Mouse (Mus musculus) heart, embryonic 13.5 days (tissue): ENCODE results near the gene Plagl2. TPM values are rescaled to one million over a fixed set of nuclear protein-coding genes. Genes with fewer than 3 reads are reported as not detected.

Experiments used
- ATAC-seq: fragments of 200-750 bp; cut with Nextera tagmentation; 2 replicates; pipeline ENCODE4 v1.8.0; 2017; ENCODE audit warnings: moderate TSS enrichment; ENCODE audit not compliant: insufficient number of reproducible peaks, low FRiP score, low TSS enrichment; ENCODE audit errors: extremely low read depth
- H3K27ac ChIP-seq: fragments of 300-500 bp; sonication (generic); replicated peaks from 2 replicates; pipeline ENCODE4 v1.5.1; 2015; ENCODE audit warnings: moderate library complexity, mild to moderate bottlenecking, inconsistent platforms
- H3K27me3 ChIP-seq: fragments of 300-500 bp; sonication (generic); replicated peaks from 2 replicates; pipeline ENCODE4 v1.6.1; 2015; ENCODE audit warnings: mild to moderate bottlenecking, inconsistent platforms
- H3K36me3 ChIP-seq: fragments of 300-500 bp; sonication (generic); 2 replicates; pipeline ENCODE4 v1.6.1; 2015; ENCODE audit warnings: mild to moderate bottlenecking, inconsistent platforms
- H3K4me1 ChIP-seq: fragments of 300-500 bp; sonication (generic); 2 replicates; pipeline ENCODE4 v1.6.1; 2015; ENCODE audit warnings: inconsistent platforms
- H3K4me2 ChIP-seq: fragments of 300-500 bp; sonication (generic); 2 replicates; pipeline ENCODE4 v1.6.1; 2015; ENCODE audit warnings: inconsistent platforms, mild to moderate bottlenecking, moderate library complexity
- H3K4me3 ChIP-seq: fragments of 300-500 bp; sonication (generic); 2 replicates; pipeline ENCODE4 v1.5.1; 2015; ENCODE audit warnings: moderate library complexity, mild to moderate bottlenecking, inconsistent platforms
- H3K9ac ChIP-seq: fragments of 300-500 bp; sonication (generic); 2 replicates; pipeline ENCODE4 v1.6.1; 2015; ENCODE audit warnings: inconsistent platforms, mild to moderate bottlenecking, moderate library complexity
- H3K9me3 ChIP-seq: fragments of 300-500 bp; sonication (generic); 2 replicates; pipeline ENCODE4 v1.6.1; 2016; ENCODE audit warnings: inconsistent platforms
- WGBS: fragments of 180-500 bp; shearing (Covaris S2); methylation state at CpG from one replicate; pipeline ENCODE4 v1.1.7; 2015; ENCODE audit warnings: mixed read lengths; 5-methylcytosine and 5-hydroxymethylcytosine counted together
- polyA plus RNA-seq: library from polyadenylated mRNA; unstranded; fragments of >200 nt; fragmentation: Nextera tagmentation; extraction: Ambion mirVana; gene quantifications from 2 replicates; pipeline ENCODE4 v1.2.1, GENCODE M21; 2015

The Plagl2 gene
- polyA plus RNA-seq, 1 experiment from 2014 or later, result 12.5 TPM

DNA sequence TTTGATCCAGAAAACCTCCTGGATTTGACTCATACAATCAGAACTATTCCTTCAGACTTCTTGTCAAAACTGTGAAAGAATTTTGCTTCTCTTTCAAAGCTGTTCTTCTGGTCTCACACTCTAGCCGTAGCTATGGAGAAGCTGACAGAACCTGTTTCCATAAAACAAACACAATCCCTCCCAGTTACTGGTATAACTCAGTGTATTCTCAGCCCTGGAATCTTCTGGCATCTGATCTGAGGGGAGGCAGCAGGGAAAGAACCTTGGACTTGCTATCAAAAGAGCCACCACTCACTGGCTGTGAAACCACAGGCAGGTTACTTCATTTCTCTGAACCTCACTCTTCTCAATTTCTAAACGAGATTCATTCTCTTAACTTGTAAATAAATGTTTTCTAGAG is 2.8 kb downstream of the Plagl2 start:
- H3K4me2 ChIP-seq, result peak overlapping the region; percentile 95
- no peak for ATAC-seq
- H3K4me1 ChIP-seq, result peaks cover 56% of the 10 kb centered on the region
- H3K9me3 ChIP-seq, result no peaks in the 10 kb centered on the region
- H3K27ac ChIP-seq, result peak overlapping the region; percentile 97
- peaks cover 42% of the 10 kb centered on the region for H3K36me3 ChIP-seq
- 58% methylated on average over 2 of the region's 2 CpGs for WGBS
- peak overlapping the region; percentile 98 for H3K4me3 ChIP-seq
- H3K27me3 ChIP-seq, result no peaks in the 10 kb centered on the region
- H3K9ac ChIP-seq, result peak overlapping the region; percentile 99

DNA sequence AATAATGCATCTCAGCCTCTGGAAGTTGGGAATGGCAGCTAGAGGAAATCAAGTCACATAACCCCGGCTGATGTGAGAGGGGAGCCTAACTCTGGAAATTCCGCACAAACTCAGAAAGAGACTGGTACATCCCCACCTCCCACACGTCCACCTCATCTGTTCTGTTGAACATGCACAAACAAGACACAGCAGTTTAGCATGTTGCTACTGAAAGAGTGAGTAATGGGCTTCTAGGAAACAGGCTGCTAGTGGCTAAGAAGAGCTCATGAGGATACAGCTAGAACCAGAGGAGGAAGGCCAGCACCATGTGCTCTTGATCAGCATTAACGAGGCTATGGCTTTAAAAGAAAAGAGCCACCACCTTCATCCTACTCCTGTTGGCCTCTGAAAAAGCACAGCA is 3.3 kb downstream of the Plagl2 start:
- whole genome bisulfite sequencing, result 67% methylated on average over 4 of the region's 4 CpGs
- Histone ChIP-seq H3K27ac (peak overlapping the region; percentile 97; the same call in 1 of the 2 replicates), H3K9me3 (no peaks in the 10 kb centered on the region), H3K36me3 (peaks cover 47% of the 10 kb centered on the region), H3K9ac (peak overlapping the region; percentile 99), H3K4me2 (peak overlapping the region; percentile 95), H3K27me3 (no peaks in the 10 kb centered on the region), H3K4me3 (no peak overlapping the region), H3K4me1 (peaks cover 56% of the 10 kb centered on the region)
- no peak for ATAC-seq

DNA sequence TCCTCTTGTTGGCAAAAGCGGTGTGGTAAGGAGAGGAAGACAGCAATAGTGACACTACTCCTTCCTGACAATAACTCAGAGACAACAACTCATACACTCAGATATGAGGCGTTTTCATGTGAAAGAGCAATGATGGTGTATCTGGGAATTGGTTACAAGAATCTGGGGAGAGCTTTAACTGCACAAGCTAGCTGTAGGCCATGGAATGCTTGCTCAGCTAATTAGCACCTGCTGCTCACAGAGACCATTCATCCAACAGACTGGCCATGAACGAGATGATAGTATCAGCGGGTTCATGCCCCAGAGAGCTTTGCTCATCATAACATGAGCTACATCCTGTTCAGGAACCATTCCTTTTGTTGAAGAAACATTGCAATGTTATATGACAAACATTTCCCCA is 4.0 kb downstream of the Plagl2 start:
- Histone ChIP-seq H3K9me3 (no peaks in the 10 kb centered on the region), H3K36me3 (peaks cover 54% of the 10 kb centered on the region), H3K27ac (no peak overlapping the region), H3K4me3 (no peak overlapping the region), H3K9ac (0 out of 2 replicates have a peak overlapping the region, but pooled peaks have one; percentile 29), H3K27me3 (no peaks in the 10 kb centered on the region), H3K4me2 (no peak overlapping the region), H3K4me1 (peaks cover 50% of the 10 kb centered on the region)
- ATAC-seq, result no peak
- 75% methylated on average over 4 of the region's 4 CpGs for WGBS

DNA sequence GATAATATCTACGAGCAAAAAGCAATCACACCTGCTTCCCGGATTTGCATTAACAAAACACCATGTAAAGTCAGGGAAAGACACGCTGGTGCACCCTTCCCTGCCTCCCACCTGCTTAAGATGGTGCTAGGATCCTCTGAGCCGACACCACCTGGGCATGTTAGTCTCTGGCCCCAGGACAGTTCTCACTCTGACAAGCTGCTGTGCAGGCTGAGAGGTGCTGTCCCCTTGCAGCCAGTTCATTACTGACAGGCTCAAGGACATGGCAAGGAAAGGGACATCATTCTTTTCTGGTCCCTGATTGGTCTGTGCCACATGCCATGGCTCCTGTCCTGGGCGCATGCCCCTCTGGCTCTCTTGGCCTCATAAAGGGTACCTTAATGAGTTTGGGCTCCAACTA is 12.7 kb downstream of the Plagl2 start:
- no peak overlapping the region; the same call in 1 of the 2 replicates for H3K9ac ChIP-seq
- no peaks in the 10 kb centered on the region for H3K9me3 ChIP-seq
- no peak overlapping the region for H3K27ac ChIP-seq
- peaks cover 63% of the 10 kb centered on the region for H3K36me3 ChIP-seq
- 79% methylated on average over 5 of the region's 5 CpGs for WGBS
- no peaks in the 10 kb centered on the region for H3K27me3 ChIP-seq
- no peak overlapping the region for H3K4me3 ChIP-seq
- H3K4me1 ChIP-seq, result peaks cover 34% of the 10 kb centered on the region
- no peak for ATAC-seq
- no peak overlapping the region for H3K4me2 ChIP-seq

DNA sequence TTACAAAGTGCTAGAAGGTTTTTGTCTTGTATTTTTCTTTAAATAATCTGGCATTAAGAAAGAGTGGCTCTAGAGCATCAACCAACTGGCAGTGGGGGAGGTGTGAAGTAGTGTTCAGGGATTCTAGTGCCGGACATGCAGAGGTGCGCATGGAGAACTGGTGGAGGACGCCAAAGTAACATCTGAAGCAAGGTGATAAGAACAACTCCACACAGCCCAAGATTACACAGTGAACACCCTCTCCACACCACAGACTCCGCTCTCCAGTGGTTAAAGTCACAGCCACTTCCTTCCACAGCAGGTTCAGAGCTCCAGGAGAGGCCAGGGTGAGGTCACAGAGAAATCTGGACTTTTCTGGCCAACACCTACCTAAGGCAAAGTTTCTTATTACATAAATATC is 13.3 kb downstream of the Plagl2 start:
- no peak overlapping the region for H3K27ac ChIP-seq
- ATAC-seq, result no peak
- WGBS, result 55% methylated on average over 4 of the region's 4 CpGs

DNA sequence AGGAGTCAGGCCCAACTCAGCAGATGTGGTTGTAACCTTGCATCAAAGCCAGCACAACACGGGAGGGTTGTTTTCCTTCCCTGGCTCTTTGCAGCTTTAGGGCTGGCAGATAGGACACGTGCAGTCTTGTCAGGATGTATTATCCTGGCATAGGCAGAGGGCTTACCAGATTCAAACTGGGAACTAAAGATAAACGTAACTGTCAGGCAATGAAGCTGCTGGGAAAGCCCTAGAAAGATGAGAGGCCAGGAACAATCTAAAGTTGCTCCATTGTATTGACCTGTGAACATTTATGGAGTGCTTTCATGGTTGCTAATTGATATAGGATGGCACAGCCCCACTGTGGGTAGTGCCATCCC is 15.7 kb downstream of the Plagl2 start:
- peak overlapping the region; percentile 90 for H3K9ac ChIP-seq
- peak overlapping the region; percentile 85 for H3K4me2 ChIP-seq
- no peaks in the 10 kb centered on the region for H3K9me3 ChIP-seq
- no peaks in the 10 kb centered on the region for H3K27me3 ChIP-seq
- ATAC-seq, result no peak
- H3K4me3 ChIP-seq, result peak overlapping the region; percentile 66
- peak overlapping the region; percentile 55; the same call in 1 of the 2 replicates for H3K27ac ChIP-seq
- peaks cover 41% of the 10 kb centered on the region for H3K4me1 ChIP-seq
- WGBS, result 7% methylated on average over 3 of the region's 3 CpGs
- H3K36me3 ChIP-seq, result peaks cover 33% of the 10 kb centered on the region

More for the DNA sequence above, 13.3 kb downstream of the Plagl2 start:
- H3K9me3 ChIP-seq, result no peaks in the 10 kb centered on the region
- H3K4me2 ChIP-seq, result no peak overlapping the region
- H3K36me3 ChIP-seq, result peaks cover 57% of the 10 kb centered on the region
- no peak overlapping the region for H3K4me3 ChIP-seq
- H3K9ac ChIP-seq, result no peak overlapping the region
- no peaks in the 10 kb centered on the region for H3K27me3 ChIP-seq
- peaks cover 34% of the 10 kb centered on the region for H3K4me1 ChIP-seq

DNA sequence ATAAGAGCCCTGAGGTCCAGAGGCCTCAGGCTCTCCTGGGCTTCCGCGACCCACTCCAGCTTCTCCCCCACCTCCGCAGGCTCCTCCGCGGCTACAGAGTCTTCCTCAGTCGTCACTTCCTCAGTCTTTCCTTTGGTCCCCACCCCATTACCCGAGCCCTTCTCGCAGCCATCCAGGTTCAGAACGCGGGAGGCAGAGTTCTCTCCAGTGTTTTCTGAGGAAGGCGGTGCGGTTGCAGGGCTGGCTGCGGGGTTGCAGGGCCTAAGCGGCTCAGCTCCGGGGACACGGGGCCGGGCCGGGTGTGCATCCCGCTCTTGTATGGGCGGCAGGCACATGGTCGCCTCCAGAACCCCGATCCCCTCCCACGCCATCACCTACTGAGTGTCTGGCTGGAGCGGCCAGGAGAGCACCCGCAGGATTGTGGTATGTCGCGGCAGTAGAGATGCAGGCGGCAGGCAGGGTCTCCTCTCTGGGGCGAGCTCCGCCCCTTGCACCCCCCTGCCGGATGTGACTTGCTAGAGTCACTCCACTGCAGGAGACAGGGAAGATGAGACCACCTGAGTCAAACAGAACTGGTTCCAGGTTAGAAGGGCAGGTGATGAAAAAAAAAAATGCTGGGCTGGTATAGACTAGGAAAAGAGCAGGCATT is 16.2 kb downstream of the Plagl2 start, which contains the start of gene Tspyl3:
Gene Tspyl3 (minus strand): TSS at position 496 of the 649 bp plus-strand sequence.
- no peak for ATAC-seq
- H3K27me3 ChIP-seq, result no peaks in the 10 kb centered on the region

DNA sequence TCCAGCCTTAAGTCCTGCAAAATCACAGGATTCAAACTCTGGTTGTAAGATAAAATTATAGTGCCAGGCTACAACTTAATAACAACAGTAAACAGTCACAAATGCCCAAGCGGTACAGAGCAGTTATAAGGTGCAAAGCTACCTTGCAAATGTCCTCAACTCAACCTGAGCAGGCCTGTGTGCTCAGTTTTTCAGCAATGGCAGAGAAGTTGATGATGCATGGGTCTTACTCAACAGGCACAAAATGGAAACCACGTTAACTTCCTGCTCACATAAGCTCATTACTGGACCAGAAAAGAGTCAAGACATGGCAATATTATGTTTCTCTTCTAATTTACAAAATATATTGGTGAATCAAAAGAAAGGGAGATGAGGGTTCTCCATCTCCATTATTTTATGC is 18.7 kb downstream of the Plagl2 start:
- Histone ChIP-seq H3K4me3 (no peak overlapping the region), H3K9me3 (no peaks in the 10 kb centered on the region), H3K27ac (no peak overlapping the region), H3K27me3 (no peaks in the 10 kb centered on the region), H3K4me2 (no peak overlapping the region), H3K36me3 (peaks cover 5% of the 10 kb centered on the region; the same call in 1 of the 2 replicates), H3K4me1 (peaks cover 31% of the 10 kb centered on the region), H3K9ac (no peak overlapping the region)
- no peak for ATAC-seq
- 85% methylated on average over 2 of the region's 2 CpGs for WGBS

More for the DNA sequence above, 16.2 kb downstream of the Plagl2 start, which contains the start of gene Tspyl3:
- Histone ChIP-seq H3K4me3 (peak within 1 kb of the TSS; percentile 66), H3K27ac (peak within 1 kb of the TSS; percentile 55), H3K4me2 (peak within 1 kb of the TSS; percentile 85), H3K9me3 (no peaks in the 10 kb centered on the region), H3K9ac (peak within 1 kb of the TSS; percentile 90), H3K36me3 (peaks cover 28% of the 10 kb centered on the region), H3K4me1 (peaks cover 41% of the 10 kb centered on the region)
- WGBS, result under 1% methylated on average over 31 of the region's 31 CpGs

DNA sequence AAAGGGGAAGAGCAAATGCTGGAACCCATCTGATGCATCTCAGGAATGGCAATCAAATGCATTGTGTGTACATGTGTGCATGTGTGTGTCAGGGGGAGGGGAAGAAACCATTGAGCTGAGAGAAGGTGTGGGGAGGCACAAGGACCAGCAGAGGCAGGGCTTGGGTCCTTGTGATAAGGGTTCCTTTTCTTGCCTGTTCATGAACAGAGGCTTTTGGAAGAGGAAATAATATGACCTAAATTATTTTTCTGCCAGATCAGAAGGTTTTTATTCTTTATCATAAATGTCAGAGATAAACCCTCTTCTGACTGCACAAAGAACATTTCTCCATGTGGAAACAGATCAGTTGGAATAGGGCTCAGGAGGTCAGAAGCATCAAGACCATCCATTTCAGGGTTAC is 19.1 kb downstream of the Plagl2 start:
- Histone ChIP-seq H3K4me3 (no peak overlapping the region), H3K9me3 (no peaks in the 10 kb centered on the region), H3K27ac (no peak overlapping the region), H3K4me2 (no peak overlapping the region), H3K27me3 (no peaks in the 10 kb centered on the region), H3K4me1 (peaks cover 31% of the 10 kb centered on the region), H3K9ac (no peak overlapping the region), H3K36me3 (peaks cover under 1% of the 10 kb centered on the region; the same call in 1 of the 2 replicates)
- ATAC-seq, result no peak

DNA sequence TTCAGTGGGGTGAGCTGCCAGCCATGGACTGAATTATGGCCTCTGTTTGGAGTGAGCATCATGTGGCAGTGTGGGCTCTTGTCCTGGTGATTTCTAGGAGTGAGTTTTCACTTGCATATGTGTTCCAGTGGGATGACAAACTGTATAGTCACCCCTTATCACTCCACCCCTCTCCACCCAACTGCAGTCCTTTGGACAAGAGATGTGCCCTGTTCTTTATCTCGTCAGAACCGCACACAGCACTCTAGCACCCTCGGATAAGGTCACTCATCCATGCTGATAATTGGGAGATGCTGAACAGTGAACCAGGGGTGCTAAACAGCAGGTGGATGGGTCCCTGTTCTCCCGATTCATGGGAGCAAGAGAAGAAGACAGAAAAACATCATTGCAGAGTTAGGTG is 19.6 kb downstream of the Plagl2 start:
- H3K4me3 ChIP-seq, result no peak overlapping the region
- no peak for ATAC-seq
- H3K9ac ChIP-seq, result no peak overlapping the region
- no peaks in the 10 kb centered on the region for H3K27me3 ChIP-seq
- no peak overlapping the region for H3K27ac ChIP-seq
- no peaks in the 10 kb centered on the region for H3K36me3 ChIP-seq
- H3K4me1 ChIP-seq, result peaks cover 27% of the 10 kb centered on the region
- no peak overlapping the region for H3K4me2 ChIP-seq
- 43% methylated on average over 4 of the region's 4 CpGs for WGBS
- H3K9me3 ChIP-seq, result no peaks in the 10 kb centered on the region

DNA sequence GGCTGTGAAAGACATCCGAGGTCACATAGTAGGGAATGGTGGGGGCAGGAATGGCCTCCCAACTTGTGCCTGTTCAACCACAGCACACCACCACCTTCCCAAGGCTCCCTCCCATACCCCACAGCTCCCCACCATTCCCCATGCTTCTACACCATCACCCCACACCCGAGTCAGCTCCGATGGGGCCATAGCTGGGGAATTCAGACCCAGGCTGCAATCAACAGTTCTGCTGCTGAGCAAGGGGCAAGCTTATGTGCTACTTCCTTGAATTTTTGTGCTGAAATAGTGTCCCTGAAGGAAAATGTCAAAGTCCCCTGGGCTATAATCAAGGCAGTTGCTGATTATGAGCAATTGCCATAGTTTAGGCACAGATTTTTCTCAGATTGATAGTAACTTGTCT is 22.7 kb downstream of the Plagl2 start:
- no peak overlapping the region for H3K4me2 ChIP-seq
- no peak overlapping the region for H3K27ac ChIP-seq
- ATAC-seq, result no peak
- H3K4me1 ChIP-seq, result peaks cover 29% of the 10 kb centered on the region
- H3K9me3 ChIP-seq, result no peaks in the 10 kb centered on the region
- H3K27me3 ChIP-seq, result no peaks in the 10 kb centered on the region
- WGBS, result 62% methylated on average over 3 of the region's 3 CpGs
- H3K9ac ChIP-seq, result no peak overlapping the region
- H3K4me3 ChIP-seq, result no peak overlapping the region
- no peaks in the 10 kb centered on the region for H3K36me3 ChIP-seq

DNA sequence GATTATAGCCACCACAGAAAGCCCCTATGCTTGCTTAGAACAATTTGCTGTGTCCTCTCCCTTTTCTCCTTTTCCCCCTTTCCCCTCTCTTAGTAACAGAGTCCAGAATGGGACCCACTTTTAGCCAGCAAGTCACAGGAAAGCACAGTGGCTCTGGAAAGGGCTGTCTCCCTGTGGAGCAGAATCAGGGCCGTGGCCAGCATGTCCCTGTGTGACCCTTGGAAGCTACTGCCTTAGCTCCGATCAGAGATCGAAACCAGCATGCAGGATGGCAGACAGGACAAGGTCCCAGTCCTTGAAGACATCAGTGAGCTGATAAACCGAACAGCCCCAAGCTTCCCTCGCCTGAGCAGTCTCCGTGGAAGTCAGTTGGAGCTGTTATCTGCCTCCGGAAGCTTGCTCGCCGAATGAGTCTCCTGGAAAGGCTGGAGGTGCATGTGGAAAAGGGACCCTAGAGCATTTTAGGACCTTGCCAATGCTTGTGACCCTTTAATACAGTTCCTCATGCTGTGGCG is 23.3 kb downstream of the Plagl2 start:
- peaks cover 29% of the 10 kb centered on the region for H3K4me1 ChIP-seq
- 49% methylated on average over 10 of the region's 10 CpGs for WGBS
- no peak overlapping the region for H3K27ac ChIP-seq
- H3K9ac ChIP-seq, result no peak overlapping the region
- no peaks in the 10 kb centered on the region for H3K36me3 ChIP-seq
- no peak overlapping the region for H3K4me3 ChIP-seq
- no peaks in the 10 kb centered on the region for H3K9me3 ChIP-seq
- H3K27me3 ChIP-seq, result no peaks in the 10 kb centered on the region
- no peak overlapping the region for H3K4me2 ChIP-seq
- ATAC-seq, result no peak
